ENCODE assay signal across 17 mouse cellular contexts in genomic region chr5:66232456-66232855, GRCm38 (mm10). TPM values are rescaled to one million over a fixed set of nuclear protein-coding genes. Genes with fewer than 3 reads are reported as not detected.
DNase-seq lines count a peak whose midpoint lies in the region; ATAC-seq lines count a peak whose summit lies in the region.
"Had no signal": no experiment of that assay in that cellular context is flagged by ENCODE, and none has a peak within 500 bp of the region (broad histone marks: within the 10 kb centered on the region; RNA-seq: fewer than 3 reads in every experiment).

No protein-coding gene starts in this region.

- no peak overlapping the region for H3K4me3 ChIP-seq in heart, embryonic 11.5 days (ENCODE audit: low read depth, low read length)
- no peak overlapping the region for H3K4me3 ChIP-seq in intestine, embryonic 14.5 days (ENCODE audit: low read depth, low read length)
- no peak overlapping the region for H3K4me3 ChIP-seq in liver, embryonic 15.5 days (replicated peaks)
- no peak overlapping the region for H3K4me3 ChIP-seq in hindbrain, embryonic 16.5 days (ENCODE audit: low read length)
- H3K4me3 ChIP-seq: embryonic facial prominence, embryonic 10.5 days; limb, embryonic 12.5 days had no signal

- 38% methylated on average over 3 of the region's 3 CpGs for WGBS in heart, embryonic 11.5 days (ENCODE audit: insufficient replicate concordance)
- 36% methylated on average over 3 of the region's 3 CpGs for WGBS in intestine, embryonic 14.5 days
- WGBS in liver, embryonic 15.5 days (ENCODE audit: insufficient replicate concordance) = 19% methylated on average over 3 of the region's 3 CpGs
- 60% methylated on average over 3 of the region's 3 CpGs for WGBS in hindbrain, embryonic 16.5 days

- no peak for DNase-seq in heart, postnatal 10 days
- peak; percentile 68 for DNase-seq in ES-CJ7 (ENCODE audit: low read depth, low spot score)
- DNase-seq in intestine, embryonic 14.5 days (ENCODE audit: low spot score) = no peak
- DNase-seq in kidney, postnatal 10 days = no peak
- no peak for DNase-seq in frontal cortex, postnatal 14 days (ENCODE audit: low spot score in 2 of 2)
- DNase-seq: adrenal gland, postnatal 25 days; cerebellum, postnatal 25 days; gastrocnemius, postnatal 10 days; kidney, adult 18-20 months; kidney, postnatal 25 days; lung, postnatal 14 days had no signal

- no peak overlapping the region for H3K4me2 ChIP-seq in heart, embryonic 11.5 days
- H3K4me2 ChIP-seq in intestine, embryonic 14.5 days (ENCODE audit: low read length) = no peak overlapping the region
- H3K4me2 ChIP-seq in liver, embryonic 15.5 days = no peak overlapping the region
- no peak overlapping the region for H3K4me2 ChIP-seq in hindbrain, embryonic 16.5 days (ENCODE audit: low read length)
- H3K4me2 ChIP-seq: limb, embryonic 12.5 days had no signal

- H3K27ac ChIP-seq in heart, embryonic 11.5 days (ENCODE audit: low read depth, low read length) = no peak overlapping the region
- H3K27ac ChIP-seq in intestine, embryonic 14.5 days (ENCODE audit: low read depth) = no peak overlapping the region
- H3K27ac ChIP-seq in liver, embryonic 15.5 days (replicated peaks) = no peak overlapping the region
- no peak overlapping the region for H3K27ac ChIP-seq in hindbrain, embryonic 16.5 days (ENCODE audit: low read depth, low read length)
- H3K27ac ChIP-seq: embryonic facial prominence, embryonic 10.5 days; limb, embryonic 12.5 days had no signal

- 0 out of 2 replicates have a peak, but pooled peaks have one; percentile 18 for ATAC-seq in heart, embryonic 11.5 days (replicated peaks; ENCODE audit: insufficient number of reproducible peaks, low FRiP score, low TSS enrichment)
- ATAC-seq in intestine, embryonic 14.5 days (replicated peaks; ENCODE audit: low FRiP score, low TSS enrichment, low read depth) = peak; percentile 90
- peak; percentile 70 for ATAC-seq in liver, embryonic 15.5 days (ENCODE audit: insufficient read depth)
- no peak for ATAC-seq in hindbrain, embryonic 16.5 days

- H3K4me1 ChIP-seq in heart, embryonic 11.5 days (ENCODE audit: control insufficient read depth, insufficient read depth, low read length) = no peaks in the 10 kb centered on the region
- H3K4me1 ChIP-seq in intestine, embryonic 14.5 days (replicated peaks; ENCODE audit: control insufficient read depth, insufficient read depth, low read length) = no peaks in the 10 kb centered on the region
- H3K4me1 ChIP-seq in liver, embryonic 15.5 days (replicated peaks) = peaks cover 3% of the 10 kb centered on the region; the same call in 1 of the 2 replicates
- H3K4me1 ChIP-seq in hindbrain, embryonic 16.5 days (ENCODE audit: control insufficient read depth, insufficient read depth, low read depth, low read length) = no peaks in the 10 kb centered on the region
- H3K4me1 ChIP-seq: embryonic facial prominence, embryonic 10.5 days; limb, embryonic 12.5 days had no signal

- intact Hi-C loops in heart, postnatal 10 days (cut with DNase I) = no loop called here

- H3K9ac ChIP-seq in heart, embryonic 11.5 days (ENCODE audit: low read depth, low read length) = no peak overlapping the region
- no peak overlapping the region for H3K9ac ChIP-seq in intestine, embryonic 14.5 days (ENCODE audit: low read length)
- no peak overlapping the region for H3K9ac ChIP-seq in liver, embryonic 15.5 days
- no peak overlapping the region for H3K9ac ChIP-seq in hindbrain, embryonic 16.5 days (ENCODE audit: low read depth, low read length)
- H3K9ac ChIP-seq: forebrain, postnatal 0 days; limb, embryonic 12.5 days had no signal

- no peaks in the 10 kb centered on the region for H3K27me3 ChIP-seq in heart, embryonic 11.5 days (ENCODE audit: control insufficient read depth, insufficient read depth, low read length)
- H3K27me3 ChIP-seq in intestine, embryonic 14.5 days (replicated peaks; ENCODE audit: control insufficient read depth, insufficient read depth, low read length) = no peaks in the 10 kb centered on the region
- no peaks in the 10 kb centered on the region for H3K27me3 ChIP-seq in liver, embryonic 15.5 days
- H3K27me3 ChIP-seq in hindbrain, embryonic 16.5 days (replicated peaks; ENCODE audit: control insufficient read depth, insufficient read depth, low read length) = no peaks in the 10 kb centered on the region
- H3K27me3 ChIP-seq: limb, embryonic 12.5 days had no signal

- H3K9me3 ChIP-seq in heart, embryonic 11.5 days (replicated peaks; ENCODE audit: control insufficient read depth, low read length) = no peaks in the 10 kb centered on the region
- H3K9me3 ChIP-seq in intestine, embryonic 14.5 days (ENCODE audit: control insufficient read depth, low read length) = no peaks in the 10 kb centered on the region
- H3K9me3 ChIP-seq in liver, embryonic 15.5 days (replicated peaks) = no peaks in the 10 kb centered on the region
- H3K9me3 ChIP-seq in hindbrain, embryonic 16.5 days (ENCODE audit: control insufficient read depth, low read length) = no peaks in the 10 kb centered on the region
- H3K9me3 ChIP-seq: embryonic facial prominence, embryonic 10.5 days had no signal

- H3K36me3 ChIP-seq in heart, embryonic 11.5 days (ENCODE audit: control insufficient read depth, insufficient read depth, low read length) = no peaks in the 10 kb centered on the region
- no peaks in the 10 kb centered on the region for H3K36me3 ChIP-seq in intestine, embryonic 14.5 days (ENCODE audit: control insufficient read depth, insufficient read depth, low read length)
- H3K36me3 ChIP-seq in liver, embryonic 15.5 days (replicated peaks) = no peaks in the 10 kb centered on the region
- H3K36me3 ChIP-seq in hindbrain, embryonic 16.5 days (ENCODE audit: control insufficient read depth, insufficient read depth, low read length) = no peaks in the 10 kb centered on the region
- H3K36me3 ChIP-seq: embryonic facial prominence, embryonic 10.5 days; limb, embryonic 12.5 days had no signal

RNA-seq across cellular contexts. Expression of gene Nsun7, which starts 27.2 kb away (rescaled TPM):
- polyA plus RNA-seq in heart, embryonic 11.5 days (2014; fragmentation: Nextera tagmentation; extraction: Ambion mirVana) = 0.08 and 0.23 TPM in 2 replicates
- total RNA-seq in heart, postnatal 10 days (2021) = under 1 TPM; 0.07 TPM
- 0.22 and 0.38 TPM in 2 replicates for polyA plus RNA-seq in intestine, embryonic 14.5 days (2014; fragmentation: Nextera tagmentation; extraction: Ambion mirVana)
- polyA plus RNA-seq in liver, embryonic 15.5 days (2015; fragmentation: Nextera tagmentation; extraction: Ambion mirVana) = not detected in 2 replicates
- 2.7 and 2.9 TPM in 2 replicates for polyA plus RNA-seq in hindbrain, embryonic 16.5 days (2015; fragmentation: Nextera tagmentation; extraction: Ambion mirVana)

RNA-seq across cellular contexts. Expression of gene Rbm47, which starts 59.5 kb away (rescaled TPM):
- polyA plus RNA-seq in heart, embryonic 11.5 days (2014; fragmentation: Nextera tagmentation; extraction: Ambion mirVana) = 1.1 and 1.8 TPM in 2 replicates
- total RNA-seq in heart, postnatal 10 days (2021) = 1 to 10 TPM; 2.3 to 3.7 TPM
- 65.1 and 79.2 TPM in 2 replicates for polyA plus RNA-seq in intestine, embryonic 14.5 days (2014; fragmentation: Nextera tagmentation; extraction: Ambion mirVana)
- 15.2 and 16.8 TPM in 2 replicates for polyA plus RNA-seq in liver, embryonic 15.5 days (2015; fragmentation: Nextera tagmentation; extraction: Ambion mirVana)
- 6.7 and 6.9 TPM in 2 replicates for polyA plus RNA-seq in hindbrain, embryonic 16.5 days (2015; fragmentation: Nextera tagmentation; extraction: Ambion mirVana)
